Mouse (Mus musculus) MEL (cell line): ENCODE measurements around the gene Clrn1. TPM values are rescaled to one million over a fixed set of nuclear protein-coding genes. Genes with fewer than 3 reads are reported as not detected.
"Not testable (repeated sequence)": the region's sequence is repeated elsewhere in the genome, so short reads cannot be mapped to it uniquely, and the experiment has no call there.

Source experiments
- DNase-seq: peaks from one replicate; pipeline ENCODE4 v3.0.0; 2011; ENCODE audit warnings: low read depth, low spot score
- H3K27ac ChIP-seq: 2 replicates; pipeline ENCODE4 v1.5.1; 2012; ENCODE audit warnings: low read depth, mild to moderate bottlenecking, control low read depth, low read length, moderate library complexity; ENCODE audit not compliant: control insufficient read depth
- H3K27me3 ChIP-seq, 2 experiments: fragments of 150-350 bp in 1 of 2; sonication (generic) in 1 of 2; 2 replicates each; pipeline ENCODE4 v1.6.1; 2012; ENCODE audit warnings: low read length in 2 of 2, mild to moderate bottlenecking in 2 of 2, improper control_type of control experiment in 1 of 2, moderate library complexity in 1 of 2; ENCODE audit not compliant: insufficient read depth in 2 of 2, control insufficient read depth in 1 of 2
- H3K36me3 ChIP-seq, 2 experiments: 2 replicates each; pipeline ENCODE4 v1.6.1; 2012 to 2014; ENCODE audit warnings: low read length in 2 of 2, improper control_type of control experiment in 1 of 2, inconsistent platforms in 1 of 2, mild to moderate bottlenecking in 1 of 2; ENCODE audit not compliant: insufficient read depth in 2 of 2, control insufficient read depth in 1 of 2
- H3K4me1 ChIP-seq, 2 experiments: fragments of 150-350 bp in 1 of 2; sonication (generic) in 1 of 2; 2 replicates each; pipeline ENCODE4 v1.6.1; 2012; ENCODE audit warnings: low read length in 2 of 2, improper control_type of control experiment in 1 of 2, mild to moderate bottlenecking in 1 of 2; ENCODE audit not compliant: insufficient read depth in 2 of 2, control insufficient read depth in 1 of 2
- H3K4me3 ChIP-seq, 2 experiments: fragments of 150-350 bp in 1 of 2; sonication (generic) in 1 of 2; 2 replicates each; pipeline ENCODE4 v1.5.1; 2012; ENCODE audit warnings: low read depth in 2 of 2, low read length in 2 of 2, mild to moderate bottlenecking in 2 of 2, moderate library complexity in 2 of 2, control low read depth in 1 of 2, improper control_type of control experiment in 1 of 2; ENCODE audit not compliant: control insufficient read depth in 1 of 2, insufficient read depth in 1 of 2
- H3K79me2 ChIP-seq: 2 replicates; pipeline ENCODE4 v1.6.1; 2012; ENCODE audit warnings: mild to moderate bottlenecking, low read length, moderate library complexity; ENCODE audit not compliant: control insufficient read depth, poor library complexity, insufficient read depth
- H3K9ac ChIP-seq: 2 replicates; pipeline ENCODE4 v1.6.1; 2012; ENCODE audit warnings: low read depth, mild to moderate bottlenecking, control low read depth, low read length, moderate library complexity; ENCODE audit not compliant: control insufficient read depth, poor library complexity, severe bottlenecking
- H3K9me3 ChIP-seq: fragments of 150-350 bp; sonication (generic); replicated peaks from 2 replicates; pipeline ENCODE4 v1.6.1; 2012; ENCODE audit warnings: mild to moderate bottlenecking, low read length, improper control_type of control experiment, moderate library complexity; ENCODE audit not compliant: insufficient read depth
- EP300 ChIP-seq, 2 experiments: IDR thresholded peaks; 2 replicates each; pipeline ENCODE4 v1.6.1; 2011; ENCODE audit warnings: improper control_type of control experiment in 2 of 2, low read length in 2 of 2, low read depth in 1 of 2, mild to moderate bottlenecking in 1 of 2
- ETS1 ChIP-seq: IDR thresholded peaks from 2 replicates; pipeline ENCODE4 v1.6.1; 2012; ENCODE audit warnings: low read depth, mild to moderate bottlenecking, inconsistent platforms, low read length, improper control_type of control experiment, moderate library complexity
- GATA1 ChIP-seq: IDR thresholded peaks from 2 replicates; pipeline ENCODE4 v1.6.1; 2011; ENCODE audit warnings: low read depth, low read length, improper control_type of control experiment
- KAT2A ChIP-seq: conservative IDR thresholded peaks from 2 replicates; pipeline ENCODE4 v1.6.1; 2012; ENCODE audit warnings: low read depth, low read length, improper control_type of control experiment, inconsistent platforms
- MAZ ChIP-seq: IDR thresholded peaks from 2 replicates; pipeline ENCODE4 v1.6.1; 2012; ENCODE audit warnings: low read depth, mild to moderate bottlenecking, inconsistent platforms, low read length, improper control_type of control experiment
- MXI1 ChIP-seq: IDR thresholded peaks from 2 replicates; pipeline ENCODE4 v1.6.1; 2011; ENCODE audit warnings: mild to moderate bottlenecking, low read depth, low read length, improper control_type of control experiment
- MYC ChIP-seq: IDR thresholded peaks from 2 replicates; pipeline ENCODE4 v1.6.1; 2011; ENCODE audit warnings: low read depth, mild to moderate bottlenecking, low read length, improper control_type of control experiment, moderate library complexity
- TAL1 ChIP-seq: IDR thresholded peaks from 2 replicates; pipeline ENCODE4 v1.6.1; 2012; ENCODE audit warnings: mild to moderate bottlenecking, inconsistent platforms, low read length, moderate library complexity, mixed read lengths
- TCF12 ChIP-seq: IDR thresholded peaks from 2 replicates; pipeline ENCODE4 v1.6.1; 2014; ENCODE audit warnings: low read depth, mild to moderate bottlenecking, inconsistent platforms, low read length, improper control_type of control experiment, moderate library complexity
- USF2 ChIP-seq, 2 experiments: IDR thresholded peaks; 2 replicates each; pipeline ENCODE4 v1.6.1; 2011 to 2012; ENCODE audit warnings: improper control_type of control experiment in 2 of 2, low read length in 2 of 2, borderline replicate concordance in 1 of 2, inconsistent platforms in 1 of 2, low read depth in 1 of 2, mild to moderate bottlenecking in 1 of 2; ENCODE audit not compliant: insufficient read depth in 1 of 2
- ZMIZ1 ChIP-seq: IDR thresholded peaks from 2 replicates; pipeline ENCODE4 v1.6.1; 2012; ENCODE audit warnings: low read depth, mild to moderate bottlenecking, inconsistent platforms, low read length, improper control_type of control experiment, moderate library complexity
- ZNF384 ChIP-seq: IDR thresholded peaks from 2 replicates; pipeline ENCODE4 v1.6.1; 2012; ENCODE audit warnings: low read depth, mild to moderate bottlenecking, inconsistent platforms, low read length, improper control_type of control experiment
- polyA plus RNA-seq, 2 experiments: library from polyadenylated mRNA; stranded (reverse) in 1 of 2; unstranded in 1 of 2; fragments of >175 nt in 1 of 2; fragments of >200 nt in 1 of 2; gene quantifications; 2 replicates each; pipeline versions ENCODE4 v1.2.1 to v1.2.4; 2012; ENCODE audit warnings: low replicate concordance in 2 of 2, low read depth in 1 of 2; ENCODE audit not compliant: insufficient read length in 2 of 2, insufficient read depth in 1 of 2, missing spikeins in 1 of 2
- total RNA-seq: library from RNA; depleted of rRNA; stranded (reverse); fragments of 300-350 nt; gene quantifications from 2 replicates; pipeline ENCODE4 v1.2.3, GENCODE M21; 2012

Clrn1 gene
- total and polyA plus RNA-seq, 3 experiments = not detected

DNA sequence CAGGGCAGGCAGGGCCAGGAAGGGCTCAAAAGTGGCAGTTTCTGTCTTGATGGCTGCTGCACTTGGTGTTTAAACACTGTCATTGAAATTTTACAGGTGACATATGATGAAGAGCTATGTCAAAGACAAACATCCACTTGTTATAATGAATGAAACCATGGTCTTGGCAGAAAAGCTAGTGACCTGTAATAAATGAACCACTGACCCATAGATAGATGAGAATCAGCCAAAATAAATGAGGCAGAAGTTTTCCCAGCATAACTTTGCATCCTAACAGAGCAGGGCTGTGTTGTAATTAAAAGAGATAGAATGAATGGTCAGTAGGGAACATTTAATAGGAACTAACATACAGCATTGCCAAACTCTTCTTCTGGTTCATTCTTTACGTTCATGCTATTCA lies 4.1 kb downstream of the Clrn1 start:
- no peak overlapping the region for H3K9ac ChIP-seq
- H3K9me3 ChIP-seq = no peaks in the 10 kb centered on the region
- H3K4me1 ChIP-seq = no peaks in the 10 kb centered on the region
- H3K36me3 ChIP-seq = no peaks in the 10 kb centered on the region
- no peak overlapping the region for H3K27ac ChIP-seq
- H3K4me3 ChIP-seq = no peak overlapping the region
- H3K79me2 ChIP-seq = no peaks in the 10 kb centered on the region
- no peak for TF ChIP-seq ZMIZ1
- no peak for DNase-seq
- peaks cover 0 to 1% of the 10 kb centered on the region in 2 experiments; a peak in 1 of 4 replicates for H3K27me3 ChIP-seq

DNA sequence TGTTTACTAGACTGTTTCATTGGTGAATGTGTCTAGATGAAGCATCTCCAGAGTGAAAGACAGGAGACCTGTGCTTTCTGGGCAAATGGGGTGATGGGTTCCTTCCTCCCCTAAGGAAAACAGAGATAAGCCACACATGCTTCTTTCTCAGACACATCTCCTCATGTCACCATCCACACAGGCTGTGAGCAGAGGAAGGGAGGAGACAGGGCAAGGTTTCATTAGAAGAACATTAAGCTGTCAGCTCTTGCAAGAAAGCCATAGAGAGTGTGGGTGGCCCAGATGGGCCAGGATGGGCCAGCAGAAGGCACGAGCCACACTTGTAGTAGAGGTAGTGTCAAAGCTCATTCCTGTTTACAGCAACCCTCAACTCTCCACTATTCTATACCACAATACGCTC lies 5.0 kb downstream of the Clrn1 start:
- H3K4me3 ChIP-seq = no peak overlapping the region
- H3K9me3 ChIP-seq = no peaks in the 10 kb centered on the region
- no peak for TF ChIP-seq EP300 (IDR thresholded peaks at IDR 0.05; ENCODE audit: low read depth in 1 of 2, low read length in 2 of 2)
- TF ChIP-seq ETS1 = no peak
- TF ChIP-seq GATA1 = no peak
- TF ChIP-seq TAL1 = no peak
- TF ChIP-seq USF2 (IDR thresholded peaks at IDR 0.05; ENCODE audit: borderline replicate concordance in 1 of 2, insufficient read depth in 1 of 2, low read depth in 1 of 2, low read length in 2 of 2) = no peak
- no peak for TF ChIP-seq TCF12
- no peaks in the 10 kb centered on the region for H3K36me3 ChIP-seq
- H3K79me2 ChIP-seq = no peaks in the 10 kb centered on the region
- no peaks in the 10 kb centered on the region for H3K4me1 ChIP-seq
- H3K27ac ChIP-seq = no peak overlapping the region
- no peak for DNase-seq
- no peak overlapping the region for H3K9ac ChIP-seq
- peaks cover 0 to 1% of the 10 kb centered on the region in 2 experiments; a peak in 1 of 4 replicates for H3K27me3 ChIP-seq

DNA sequence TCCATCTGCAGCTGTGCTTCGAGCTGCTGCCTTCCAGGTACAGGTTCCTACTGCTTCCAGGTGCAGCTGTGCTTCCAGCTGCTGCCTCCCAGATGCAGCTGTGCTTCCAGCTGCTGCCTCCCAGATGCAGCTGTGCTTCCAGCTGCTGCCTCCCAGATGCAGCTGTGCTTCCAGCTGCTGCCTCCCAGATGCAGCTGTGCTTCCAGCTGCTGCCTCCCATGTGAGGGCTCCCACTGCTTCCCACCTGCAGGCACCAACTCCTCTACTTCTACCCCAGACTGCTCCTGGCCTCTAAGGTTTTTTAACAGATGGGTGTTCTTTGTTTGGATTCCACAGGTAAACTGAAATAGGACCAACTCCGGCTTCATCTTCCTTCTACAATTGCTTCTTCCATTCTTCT lies 13.3 kb downstream of the Clrn1 start:
- not testable (repeated sequence) for H3K9me3 ChIP-seq, H3K79me2 ChIP-seq, H3K9ac ChIP-seq, H3K36me3 ChIP-seq, DNase-seq, H3K27ac ChIP-seq, H3K4me3 ChIP-seq, H3K4me1 ChIP-seq, H3K27me3 ChIP-seq

DNA sequence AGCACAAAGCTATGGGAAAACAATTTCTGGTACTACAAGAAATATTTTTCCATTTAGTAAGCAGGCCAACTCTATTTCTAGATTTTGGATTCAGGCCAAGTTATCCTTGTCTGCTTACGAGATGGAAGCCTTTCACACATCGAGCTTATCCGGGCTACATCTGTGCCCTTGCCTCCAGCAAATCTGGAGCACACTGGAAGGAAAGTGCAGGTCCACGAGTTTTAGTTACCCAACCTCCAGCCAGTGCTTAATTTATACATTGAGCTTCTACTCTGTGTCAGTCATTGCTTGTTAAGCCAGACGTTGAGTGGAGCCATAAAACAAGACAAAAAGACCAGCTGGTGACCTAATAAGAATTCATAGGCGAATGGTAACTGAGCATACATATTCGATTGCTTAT lies 19.4 kb downstream of the Clrn1 start:
- Histone ChIP-seq H3K27ac (no peak overlapping the region), H3K4me1 (no peaks in the 10 kb centered on the region), H3K36me3 (no peaks in the 10 kb centered on the region), H3K79me2 (no peaks in the 10 kb centered on the region), H3K9ac (no peak overlapping the region), H3K4me3 (no peak overlapping the region), H3K9me3 (no peaks in the 10 kb centered on the region), H3K27me3 (no peaks in the 10 kb centered on the region)
- DNase-seq = no peak
- TF ChIP-seq MAZ = no peak
- TF ChIP-seq MXI1 = no peak
- TF ChIP-seq ZNF384 = no peak
- no peak for TF ChIP-seq KAT2A
- TF ChIP-seq MYC = no peak
- no peak for TF ChIP-seq ZMIZ1
